Mouse (Mus musculus): ENCODE results near the gene Cnbd2.

DNA sequence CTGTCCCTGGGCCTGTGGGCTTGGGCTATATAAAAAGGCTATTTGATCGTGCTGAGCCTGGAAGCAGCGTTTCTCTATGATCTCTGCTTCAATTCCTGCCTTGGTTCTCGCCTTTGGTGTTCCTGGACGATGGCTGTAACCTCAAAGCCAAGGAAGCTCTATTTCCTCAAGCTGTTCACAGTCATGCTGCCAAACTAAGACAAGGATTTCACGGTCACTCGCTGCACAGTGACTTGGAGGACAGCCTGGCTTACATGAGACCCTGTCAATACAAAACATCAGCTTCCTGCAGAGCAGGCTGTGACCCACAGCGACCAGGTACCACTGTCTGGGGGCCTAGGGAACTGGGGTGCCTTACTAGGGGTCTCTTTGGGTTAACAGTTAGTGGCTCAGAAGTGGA is 64.9 kb downstream of the Cnbd2 start:
- TF ChIP-seq CTCF (IDR thresholded peaks at IDR 0.05; ENCODE audit: low read depth): no peak
- no peak for TF ChIP-seq EP300 (optimal IDR thresholded peaks at IDR 0.05)
